Mouse (Mus musculus): Measurements from ENCODE around the gene LTO1.

GRCm38 (mm10) chr7:144898506-144898905 is 16.4 kb upstream of the LTO1 start:
- TF ChIP-seq CTCF (IDR thresholded peaks at IDR 0.05; ENCODE audit: low read depth) (no peak), EP300 (IDR thresholded peaks at IDR 0.05; ENCODE audit: low read depth) (no peak)
